Mouse (Mus musculus): ENCODE results near the gene Ptprn2. TPM values are rescaled to one million over a fixed set of nuclear protein-coding genes. Genes with fewer than 3 reads are reported as not detected.

Ptprn2 gene
- polyA plus RNA-seq, 1 experiment from 2014 or later, result 15.8 TPM

MicroRNAs within 50 kb of the gene (microRNA counts, 519-probe panel; counts per million panel counts)
- 6,101 counts per million, percentile 77 among the panel's probes with 10 or more counts for microRNA mmu-miR-153

Small RNAs within 50 kb of the gene (microRNA-seq; reads per million reads assigned to microRNA genes)
- gene Mir153, result 5,667 reads per million, percentile 93 among the genes with 10 or more reads in this experiment

Other genes with a start within 250 kb of the Ptprn2 start
- gene Wdr60, start 222.7 kb upstream of the Ptprn2 start, polyA plus RNA-seq (2014; fragmentation: Nextera tagmentation; extraction: Ambion mirVana), result 15.9 and 17.9 TPM in 2 replicates
- not detected in 2 replicates for gene Gm11027, start 210.3 kb upstream of the Ptprn2 start, polyA plus RNA-seq (2014; fragmentation: Nextera tagmentation; extraction: Ambion mirVana)
- 13.3 and 18.5 TPM in 2 replicates for gene Esyt2, start 204.5 kb upstream of the Ptprn2 start, polyA plus RNA-seq (2014; fragmentation: Nextera tagmentation; extraction: Ambion mirVana)
- 6.2 and 12.7 TPM in 2 replicates for gene Ncapg2, start 80.3 kb upstream of the Ptprn2 start, polyA plus RNA-seq (2014; fragmentation: Nextera tagmentation; extraction: Ambion mirVana)